Mouse (Mus musculus): ENCODE results near the gene Cyp4f39. TPM values are rescaled to one million over a fixed set of nuclear protein-coding genes. Genes with fewer than 3 reads are reported as not detected.

Gene Cyp4f39
- total and polyA plus RNA-seq, 3 experiments, result not detected

DNA sequence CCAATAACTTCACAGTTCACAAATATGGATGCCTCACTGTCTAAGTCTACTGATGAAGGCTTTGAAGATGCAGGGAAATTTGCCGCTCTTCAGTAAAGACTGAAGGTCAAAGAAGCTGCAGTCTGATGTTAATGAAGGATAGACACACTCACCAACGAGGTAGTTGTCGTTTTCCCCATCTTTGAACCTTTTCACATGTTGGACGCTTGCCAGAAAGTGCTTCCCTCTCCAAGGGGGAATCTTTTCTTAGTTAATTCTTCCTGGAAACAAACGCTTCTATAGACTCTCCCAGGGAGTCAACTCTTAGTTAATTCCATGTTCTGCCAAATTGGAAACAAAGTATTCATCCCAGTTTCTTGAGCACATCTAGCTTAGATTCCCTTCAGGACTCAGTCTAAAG is 63.6 kb downstream of the Cyp4f39 start:
- H3K27me3 ChIP-seq (ENCODE audit: control insufficient read depth in 1 of 2, insufficient read depth in 2 of 2, low read length in 2 of 2), result peaks cover 0 to 4% of the 10 kb centered on the region in 2 experiments; a peak in 3 of 4 replicates
- H3K36me3 ChIP-seq (ENCODE audit: control insufficient read depth in 1 of 2, insufficient read depth in 2 of 2, low read length in 2 of 2), result no peaks in the 10 kb centered on the region
- no peaks in the 10 kb centered on the region for H3K79me2 ChIP-seq (ENCODE audit: control insufficient read depth, insufficient read depth, low read length, poor library complexity)
- H3K4me3 ChIP-seq (ENCODE audit: control insufficient read depth in 1 of 2, insufficient read depth in 1 of 2, low read depth in 2 of 2, low read length in 2 of 2), result no peak overlapping the region
- no peak overlapping the region for H3K9ac ChIP-seq (ENCODE audit: control insufficient read depth, low read depth, low read length, poor library complexity, severe bottlenecking)
- no peak for DNase-seq (ENCODE audit: low read depth, low spot score)
- no peaks in the 10 kb centered on the region for H3K4me1 ChIP-seq (ENCODE audit: control insufficient read depth in 1 of 2, insufficient read depth in 2 of 2, low read length in 2 of 2)
- H3K9me3 ChIP-seq (replicated peaks; ENCODE audit: insufficient read depth, low read length), result no peaks in the 10 kb centered on the region
- no peak overlapping the region for H3K27ac ChIP-seq (ENCODE audit: control insufficient read depth, low read depth, low read length)
- TF ChIP-seq SIN3A (IDR thresholded peaks at IDR 0.05; ENCODE audit: low read length), result no peak
- no peak for TF ChIP-seq RCOR1 (IDR thresholded peaks at IDR 0.05; ENCODE audit: low read depth, low read length)
- no peak for TF ChIP-seq HCFC1 (IDR thresholded peaks at IDR 0.05; ENCODE audit: low read depth, low read length)
- TF ChIP-seq MAFK (IDR thresholded peaks at IDR 0.05; ENCODE audit: borderline replicate concordance, low read depth, low read length), result no peak
- TF ChIP-seq MYC (IDR thresholded peaks at IDR 0.05; ENCODE audit: low read depth, low read length), result no peak
- TF ChIP-seq RAD21 (IDR thresholded peaks at IDR 0.05; ENCODE audit: low read depth, low read length), result no peak
- TF ChIP-seq NRF1 (IDR thresholded peaks at IDR 0.05; ENCODE audit: insufficient read depth, low read depth, low read length, poor library complexity, severe bottlenecking), result no peak
- no peak for TF ChIP-seq MXI1 (IDR thresholded peaks at IDR 0.05; ENCODE audit: low read depth, low read length)
- TF ChIP-seq MEF2A (IDR thresholded peaks at IDR 0.05; ENCODE audit: extremely low read depth, insufficient replicate concordance, low read depth, low read length, poor library complexity, severe bottlenecking), result no peak
- no peak for TF ChIP-seq ZC3H11A (IDR thresholded peaks at IDR 0.05; ENCODE audit: low read depth, low read length)
- no peak for TF ChIP-seq GABPA (IDR thresholded peaks at IDR 0.05; ENCODE audit: low read depth, low read length)
- no peak for TF ChIP-seq ELF1 (IDR thresholded peaks at IDR 0.05; ENCODE audit: low read depth, low read length)
- no peak for TF ChIP-seq BHLHE40 (IDR thresholded peaks at IDR 0.05; ENCODE audit: borderline replicate concordance, low read depth, low read length)
- TF ChIP-seq TBP (IDR thresholded peaks at IDR 0.05; ENCODE audit: low read depth, low read length), result no peak
- no peak for TF ChIP-seq ZMIZ1 (IDR thresholded peaks at IDR 0.05; ENCODE audit: low read depth, low read length)
- no peak for TF ChIP-seq CTCF (IDR thresholded peaks at IDR 0.05 in 2 of 3, conservative IDR thresholded peaks at IDR 0.05 in 1 of 3; ENCODE audit: control insufficient read depth in 1 of 3, insufficient read depth in 1 of 3, low read depth in 2 of 3, low read length in 3 of 3, poor library complexity in 1 of 3, severe bottlenecking in 1 of 3)
- TF ChIP-seq UBTF (IDR thresholded peaks at IDR 0.05; ENCODE audit: borderline replicate concordance, insufficient read depth, low read depth, low read length), result no peak

DNA sequence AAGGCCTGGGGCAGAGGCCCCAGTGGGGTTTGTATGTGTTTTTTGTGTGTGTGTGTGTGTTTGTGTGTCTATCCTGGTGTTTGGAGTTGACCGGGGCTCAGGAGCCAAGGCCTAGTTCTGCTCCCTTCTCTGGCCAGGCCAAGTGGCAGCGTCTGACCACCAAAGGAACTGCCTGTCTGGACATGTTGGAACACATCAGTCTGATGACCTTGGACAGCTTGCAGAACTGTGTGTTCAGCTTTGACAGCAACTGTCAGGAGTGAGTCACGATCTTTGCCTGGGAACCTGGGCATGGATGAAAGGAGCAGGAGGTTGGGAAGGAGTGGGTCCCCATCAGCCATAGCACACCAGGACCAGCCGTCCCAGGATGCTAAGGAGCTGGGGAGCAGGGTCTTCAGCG is 69.5 kb downstream of the Cyp4f39 start:
- Histone ChIP-seq H3K9me3 (replicated peaks; ENCODE audit: insufficient read depth, low read length) (no peaks in the 10 kb centered on the region), H3K4me3 (ENCODE audit: control insufficient read depth in 1 of 2, insufficient read depth in 1 of 2, low read depth in 2 of 2, low read length in 2 of 2) (no peak overlapping the region), H3K36me3 (ENCODE audit: control insufficient read depth in 1 of 2, insufficient read depth in 2 of 2, low read length in 2 of 2) (peaks cover 0 to 5% of the 10 kb centered on the region in 2 experiments; a peak in 2 of 4 replicates), H3K27ac (ENCODE audit: control insufficient read depth, low read depth, low read length) (no peak overlapping the region), H3K79me2 (ENCODE audit: control insufficient read depth, insufficient read depth, low read length, poor library complexity) (no peaks in the 10 kb centered on the region), H3K9ac (ENCODE audit: control insufficient read depth, low read depth, low read length, poor library complexity, severe bottlenecking) (no peak overlapping the region), H3K4me1 (ENCODE audit: control insufficient read depth in 1 of 2, insufficient read depth in 2 of 2, low read length in 2 of 2) (peaks cover 2 to 3% of the 10 kb centered on the region in 2 experiments; a peak in 2 of 4 replicates), H3K27me3 (ENCODE audit: control insufficient read depth in 1 of 2, insufficient read depth in 2 of 2, low read length in 2 of 2) (no peaks in the 10 kb centered on the region)
- TF ChIP-seq USF2 (IDR thresholded peaks at IDR 0.05; ENCODE audit: borderline replicate concordance in 1 of 2, insufficient read depth in 1 of 2, low read depth in 1 of 2, low read length in 2 of 2) (no peak), NELFE (IDR thresholded peaks at IDR 0.05; ENCODE audit: low read depth, low read length) (no peak), MEF2A (IDR thresholded peaks at IDR 0.05; ENCODE audit: extremely low read depth, insufficient replicate concordance, low read depth, low read length, poor library complexity, severe bottlenecking) (no peak), MAFK (IDR thresholded peaks at IDR 0.05; ENCODE audit: borderline replicate concordance, low read depth, low read length) (no peak), HCFC1 (IDR thresholded peaks at IDR 0.05; ENCODE audit: low read depth, low read length) (no peak), MAX (IDR thresholded peaks at IDR 0.05; ENCODE audit: low read length) (no peak), EP300 (IDR thresholded peaks at IDR 0.05; ENCODE audit: low read depth in 1 of 2, low read length in 2 of 2) (no peak), POLR2AphosphoS2 (IDR thresholded peaks at IDR 0.05; ENCODE audit: low read length) (no peak), ZKSCAN1 (IDR thresholded peaks at IDR 0.05; ENCODE audit: low read depth, low read length) (no peak)
- no peak for DNase-seq (ENCODE audit: low read depth, low spot score)

All from MEL (cell line).